Mouse (Mus musculus): ENCODE data around the gene Gm49425. TPM values are rescaled to one million over a fixed set of nuclear protein-coding genes. Genes with fewer than 3 reads are reported as not detected.

Gm49425 gene
- polyA plus RNA-seq, 1 experiment from 2014 or later: not detected

GRCm38 (mm10) chr15:101479666-101480060, 37.4 kb downstream of the Gm49425 start:
- Histone ChIP-seq H3K27me3 (ENCODE audit: control insufficient read depth, insufficient read depth, low read length) (peaks cover 16% of the 10 kb centered on the region), H3K9ac (ENCODE audit: low read length) (no peak overlapping the region), H3K4me2 (ENCODE audit: low read depth, low read length) (peak overlapping the region; percentile 60), H3K4me3 (ENCODE audit: low read length) (peak overlapping the region; percentile 44), H3K4me1 (ENCODE audit: control insufficient read depth, insufficient read depth, low read length) (peaks cover 3% of the 10 kb centered on the region; the same call in 1 of the 2 replicates), H3K9me3 (replicated peaks; ENCODE audit: control insufficient read depth, low read length) (no peaks in the 10 kb centered on the region), H3K36me3 (ENCODE audit: control insufficient read depth, insufficient read depth) (no peaks in the 10 kb centered on the region), H3K27ac (ENCODE audit: low read length) (no peak overlapping the region)
- 31% methylated on average over 11 of the region's 11 CpGs for WGBS
- no peak for ATAC-seq (replicated peaks; ENCODE audit: extremely low read depth, insufficient read depth, low FRiP score)

GRCm38 (mm10) chr15:101479007-101479665, 37.9 kb downstream of the Gm49425 start:
- no peak overlapping the region for H3K27ac ChIP-seq (ENCODE audit: low read length)
- no peak overlapping the region for H3K9ac ChIP-seq (ENCODE audit: low read length)
- peak overlapping the region; percentile 44 for H3K4me3 ChIP-seq (ENCODE audit: low read length)
- no peaks in the 10 kb centered on the region for H3K9me3 ChIP-seq (replicated peaks; ENCODE audit: control insufficient read depth, low read length)
- H3K4me1 ChIP-seq (ENCODE audit: control insufficient read depth, insufficient read depth, low read length): peaks cover 3% of the 10 kb centered on the region; the same call in 1 of the 2 replicates
- peaks cover 16% of the 10 kb centered on the region for H3K27me3 ChIP-seq (ENCODE audit: control insufficient read depth, insufficient read depth, low read length)
- 7% methylated on average over 31 of the region's 31 CpGs for WGBS
- H3K36me3 ChIP-seq (ENCODE audit: control insufficient read depth, insufficient read depth): no peaks in the 10 kb centered on the region
- ATAC-seq (replicated peaks; ENCODE audit: extremely low read depth, insufficient read depth, low FRiP score): no peak
- H3K4me2 ChIP-seq (ENCODE audit: low read depth, low read length): peak overlapping the region; percentile 60

- H3K9ac ChIP-seq (ENCODE audit: low read length): no peak within 1 kb of the TSS
- no peak within 1 kb of the TSS for H3K4me3 ChIP-seq (ENCODE audit: low read length)
- H3K27ac ChIP-seq (ENCODE audit: low read length): no peak within 1 kb of the TSS
- WGBS: 21% methylated on average over 10 of the region's 10 CpGs
- no peaks in the 10 kb centered on the region for H3K9me3 ChIP-seq (replicated peaks; ENCODE audit: control insufficient read depth, low read length)
- no peaks in the 10 kb centered on the region for H3K36me3 ChIP-seq (ENCODE audit: control insufficient read depth, insufficient read depth)
- H3K4me2 ChIP-seq (ENCODE audit: low read depth, low read length): no peak within 1 kb of the TSS
- H3K4me1 ChIP-seq (ENCODE audit: control insufficient read depth, insufficient read depth, low read length): no peaks in the 10 kb centered on the region
- ATAC-seq (replicated peaks; ENCODE audit: extremely low read depth, insufficient read depth, low FRiP score): no peak
- H3K27me3 ChIP-seq (ENCODE audit: control insufficient read depth, insufficient read depth, low read length): peaks cover 1% of the 10 kb centered on the region; the same call in 1 of the 2 replicates
These were observed 44.0 kb downstream of the Gm49425 start, which contains the start of gene Krt86 for GRCm38 (mm10) chr15:101472952-101473528. Krt86 (plus strand) TSS chr15:101473478.

- Histone ChIP-seq H3K27ac (ENCODE audit: low read length) (no peak overlapping the region), H3K4me1 (ENCODE audit: control insufficient read depth, insufficient read depth, low read length) (no peaks in the 10 kb centered on the region), H3K36me3 (ENCODE audit: control insufficient read depth, insufficient read depth) (no peaks in the 10 kb centered on the region), H3K4me3 (ENCODE audit: low read length) (no peak overlapping the region), H3K9ac (ENCODE audit: low read length) (no peak overlapping the region), H3K4me2 (ENCODE audit: low read depth, low read length) (no peak overlapping the region), H3K27me3 (ENCODE audit: control insufficient read depth, insufficient read depth, low read length) (no peaks in the 10 kb centered on the region), H3K9me3 (replicated peaks; ENCODE audit: control insufficient read depth, low read length) (no peaks in the 10 kb centered on the region)
- ATAC-seq (replicated peaks; ENCODE audit: extremely low read depth, insufficient read depth, low FRiP score): no peak
- 78% methylated on average over 4 of the region's 4 CpGs for WGBS
These were observed 48.0 kb downstream of the Gm49425 start for GRCm38 (mm10) chr15:101469093-101469492.

Small RNA genes lying within 50 kb of the gene (microRNA-seq; reads per million reads assigned to microRNA genes)
- gene Gm44393: not detected

Other genes with a start within 250 kb of the Gm49425 start
- gene Atg101, start 233.0 kb downstream of the Gm49425 start, polyA plus RNA-seq (2015; fragmentation: Nextera tagmentation; extraction: Ambion mirVana): 64.5 and 68.9 TPM in 2 replicates
- gene 6030408B16Rik, start 224.0 kb downstream of the Gm49425 start, polyA plus RNA-seq (2015; fragmentation: Nextera tagmentation; extraction: Ambion mirVana): 2.8 and 7.1 TPM in 2 replicates
- gene Krt80, start 147.1 kb downstream of the Gm49425 start, polyA plus RNA-seq (2015; fragmentation: Nextera tagmentation; extraction: Ambion mirVana): 8.7 and 9.0 TPM in 2 replicates
- 19.6 and 28.9 TPM in 2 replicates for gene Krt7, start 106.2 kb downstream of the Gm49425 start, polyA plus RNA-seq (2015; fragmentation: Nextera tagmentation; extraction: Ambion mirVana)
- gene Krt87, start 78.5 kb downstream of the Gm49425 start, polyA plus RNA-seq (2015; fragmentation: Nextera tagmentation; extraction: Ambion mirVana): 0.14 TPM in 1 of 2 replicates, not detected in the other
- not detected in 2 replicates for gene Krt88, start 69.5 kb downstream of the Gm49425 start, polyA plus RNA-seq (2015; fragmentation: Nextera tagmentation; extraction: Ambion mirVana)
- gene Krt81, start 53.5 kb downstream of the Gm49425 start, polyA plus RNA-seq (2015; fragmentation: Nextera tagmentation; extraction: Ambion mirVana): not detected in 2 replicates
- not detected in 2 replicates for gene Krt86, start 43.8 kb downstream of the Gm49425 start, polyA plus RNA-seq (2015; fragmentation: Nextera tagmentation; extraction: Ambion mirVana)
- gene Krt83, start 25.7 kb downstream of the Gm49425 start, polyA plus RNA-seq (2015; fragmentation: Nextera tagmentation; extraction: Ambion mirVana): 0.25 TPM in 1 of 2 replicates, not detected in the other
- gene Krt84, start 15.6 kb upstream of the Gm49425 start, polyA plus RNA-seq (2015; fragmentation: Nextera tagmentation; extraction: Ambion mirVana): not detected in 2 replicates
- not detected in 2 replicates for gene Krt82, start 33.4 kb upstream of the Gm49425 start, polyA plus RNA-seq (2015; fragmentation: Nextera tagmentation; extraction: Ambion mirVana)
- gene Krt90, start 45.7 kb upstream of the Gm49425 start, polyA plus RNA-seq (2015; fragmentation: Nextera tagmentation; extraction: Ambion mirVana): not detected in 2 replicates
- 0.17 and 0.19 TPM in 2 replicates for gene Krt75, start 56.6 kb upstream of the Gm49425 start, polyA plus RNA-seq (2015; fragmentation: Nextera tagmentation; extraction: Ambion mirVana)
- gene Gm5414, start 110.9 kb upstream of the Gm49425 start, polyA plus RNA-seq (2015; fragmentation: Nextera tagmentation; extraction: Ambion mirVana): not detected in 2 replicates
- not detected in 2 replicates for gene Gm5478, start 130.1 kb upstream of the Gm49425 start, polyA plus RNA-seq (2015; fragmentation: Nextera tagmentation; extraction: Ambion mirVana)
- gene Krt6b, start 163.0 kb upstream of the Gm49425 start, polyA plus RNA-seq (2015; fragmentation: Nextera tagmentation; extraction: Ambion mirVana): 0.28 TPM in 1 of 2 replicates, not detected in the other
- gene Krt6a, start 177.0 kb upstream of the Gm49425 start, polyA plus RNA-seq (2015; fragmentation: Nextera tagmentation; extraction: Ambion mirVana): 0.62 TPM in 2 replicates
- gene Krt5, start 195.6 kb upstream of the Gm49425 start, polyA plus RNA-seq (2015; fragmentation: Nextera tagmentation; extraction: Ambion mirVana): 11.4 and 17.2 TPM in 2 replicates
- gene Krt71, start 225.8 kb upstream of the Gm49425 start, polyA plus RNA-seq (2015; fragmentation: Nextera tagmentation; extraction: Ambion mirVana): 0.07 TPM in 1 of 2 replicates, not detected in the other

Measured in heart, embryonic 16.5 days (tissue).